Mouse (Mus musculus): Measurements from ENCODE around the gene Junb.

Gene Junb

GRCm38 (mm10) chr8:84987388-84987787 lies 8.9 kb upstream of the Junb start:
- DNase-seq, result no peak

GRCm38 (mm10) chr8:84986379-84986945 lies 7.9 kb upstream of the Junb start:
- DNase-seq, result no peak

- DNase-seq, result peak; percentile 93 to 94
These were observed 7.3 kb upstream of the Junb start for GRCm38 (mm10) chr8:84985684-84986378.

- peak in 1 of 2 experiments; percentile 2 for DNase-seq
These were observed 6.6 kb upstream of the Junb start for GRCm38 (mm10) chr8:84985049-84985683.

- DNase-seq, result peak in 1 of 2 experiments; percentile 27
These were observed 6.0 kb upstream of the Junb start for GRCm38 (mm10) chr8:84984294-84985048.

GRCm38 (mm10) chr8:84982499-84983011 lies 4.0 kb upstream of the Junb start:
- DNase-seq, result no peak

GRCm38 (mm10) chr8:84981644-84982498 lies 3.4 kb upstream of the Junb start:
- no peak for DNase-seq

GRCm38 (mm10) chr8:84980622-84981358 lies 2.3 kb upstream of the Junb start:
- peak; percentile 52 to 74 for DNase-seq

- peak; percentile 86 to 91 for DNase-seq
These were observed 1.3 kb upstream of the Junb start for GRCm38 (mm10) chr8:84979599-84980421.

- peak; percentile 67 to 68 for DNase-seq
These were observed 877 bp downstream of the Junb start for GRCm38 (mm10) chr8:84977435-84978247.

- no peak for DNase-seq
These were observed 1.6 kb downstream of the Junb start for GRCm38 (mm10) chr8:84976763-84977434.

GRCm38 (mm10) chr8:84976031-84976762 lies 2.3 kb downstream of the Junb start:
- peak; percentile 95 to 96 for DNase-seq

- DNase-seq, result peak; percentile 51 to 70
These were observed 3.1 kb downstream of the Junb start for GRCm38 (mm10) chr8:84975434-84975833.

- DNase-seq, result no peak
These were observed 3.9 kb downstream of the Junb start for GRCm38 (mm10) chr8:84974543-84975142.

GRCm38 (mm10) chr8:84973803-84974542 lies 4.5 kb downstream of the Junb start:
- peak; percentile 47 to 66 for DNase-seq

GRCm38 (mm10) chr8:84973079-84973478 lies 5.4 kb downstream of the Junb start:
- no peak for DNase-seq

GRCm38 (mm10) chr8:84970913-84971312 lies 7.6 kb downstream of the Junb start:
- no peak for DNase-seq

All from cerebellum, postnatal 25 days (tissue).